Mouse (Mus musculus) bone marrow, adult 2 months (tissue): ENCODE results near the gene Atp11a.

Experiments
- CTCF ChIP-seq: fragments of 200-500 bp; IDR thresholded peaks from 2 replicates; pipeline ENCODE4 v1.5.1; 2011; ENCODE audit warnings: low read length, control low read depth; ENCODE audit not compliant: control insufficient read depth, insufficient read depth
- POLR2A ChIP-seq: fragments of 200-500 bp; IDR thresholded peaks from 2 replicates; pipeline ENCODE4 v1.6.1; 2011; ENCODE audit warnings: low read depth, mild to moderate bottlenecking, control low read depth, low read length, borderline replicate concordance; ENCODE audit not compliant: control insufficient read depth

- no peak for TF ChIP-seq CTCF
- TF ChIP-seq POLR2A, result no peak
Observed at GRCm38 (mm10) chr8:12776166-12776565, 19.4 kb downstream of the Atp11a start.
